Mouse (Mus musculus) ES-Bruce4 (cell line): Measurements from ENCODE around the gene Mrpl58. TPM values are rescaled to one million over a fixed set of nuclear protein-coding genes. Genes with fewer than 3 reads are reported as not detected.
"Not testable (repeated sequence)": the region's sequence is repeated elsewhere in the genome, so short reads cannot be mapped to it uniquely, and the experiment has no call there.

Experiments
- H3K27ac ChIP-seq: 2 replicates; pipeline ENCODE4 v1.5.1; 2012; ENCODE audit warnings: low read length, inconsistent platforms; ENCODE audit not compliant: insufficient read depth
- H3K27me3 ChIP-seq: 2 replicates; pipeline ENCODE4 v1.6.1; 2012; ENCODE audit warnings: mild to moderate bottlenecking, low read length, inconsistent platforms; ENCODE audit not compliant: control insufficient read depth, poor library complexity, insufficient read depth, severe bottlenecking
- H3K36me3 ChIP-seq: 2 replicates; pipeline ENCODE4 v1.6.1; 2012; ENCODE audit warnings: inconsistent platforms, mild to moderate bottlenecking, low read length, moderate library complexity; ENCODE audit not compliant: control insufficient read depth, poor library complexity, insufficient read depth, severe bottlenecking
- H3K4me1 ChIP-seq: one replicate; pipeline ENCODE4 v1.8.1; 2011; ENCODE audit warnings: low read length; ENCODE audit not compliant: control insufficient read depth, insufficient read depth
- H3K4me3 ChIP-seq: 2 replicates; pipeline ENCODE4 v1.5.1; 2011; ENCODE audit warnings: low read depth, mild to moderate bottlenecking, low read length
- H3K9ac ChIP-seq: 2 replicates; pipeline ENCODE4 v1.6.1; 2012; ENCODE audit warnings: low read depth, mild to moderate bottlenecking, inconsistent platforms; ENCODE audit not compliant: poor library complexity, severe bottlenecking
- H3K9me3 ChIP-seq: replicated peaks from 2 replicates; pipeline ENCODE4 v1.6.1; 2012; ENCODE audit warnings: mild to moderate bottlenecking, low read length, inconsistent platforms; ENCODE audit not compliant: control insufficient read depth, poor library complexity, insufficient read depth, severe bottlenecking
- CTCF ChIP-seq: IDR thresholded peaks from one replicate; pipeline ENCODE4 v1.8.1; 2011; ENCODE audit warnings: low read depth, low read length
- EP300 ChIP-seq: IDR thresholded peaks from 2 replicates; pipeline ENCODE4 v1.6.1; 2011; ENCODE audit warnings: low read depth, low read length; ENCODE audit not compliant: insufficient read depth
- POLR2A ChIP-seq: IDR thresholded peaks from one replicate; pipeline ENCODE4 v1.8.1; 2011; ENCODE audit warnings: low read length; ENCODE audit not compliant: insufficient read depth
- polyA plus RNA-seq: library from polyadenylated mRNA; stranded (reverse); fragments of >200 nt; gene quantifications from 2 replicates; pipeline ENCODE4 v1.2.4, GENCODE M21; 2011; ENCODE audit warnings: low read depth; ENCODE audit not compliant: missing spikeins, insufficient read depth, insufficient read length

Gene Mrpl58
- polyA plus RNA-seq, 1 experiment = 60.6 TPM

DNA sequence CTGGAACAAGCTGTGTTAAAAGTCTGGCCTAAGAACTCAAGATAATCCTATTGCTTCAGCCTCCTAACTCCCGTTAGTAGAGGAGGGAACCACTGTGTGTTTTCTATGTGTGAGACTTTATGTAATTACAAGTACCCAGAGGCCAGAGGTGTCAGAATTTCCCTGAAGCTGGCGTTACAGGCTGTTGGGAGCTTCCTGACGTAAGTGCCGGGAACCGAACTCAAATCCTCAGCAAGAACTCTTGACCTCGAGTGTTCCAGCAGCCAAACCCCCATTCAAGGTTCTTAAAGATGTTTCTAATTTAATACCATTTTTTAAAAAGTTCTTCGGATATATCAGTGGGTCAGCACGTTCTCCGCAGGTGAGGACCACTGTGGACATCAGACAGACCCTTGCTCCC is 22.3 kb upstream of the Mrpl58 start:
- Histone ChIP-seq H3K36me3 (no peaks in the 10 kb centered on the region), H3K9ac (peak overlapping the region; percentile 87), H3K27me3 (no peaks in the 10 kb centered on the region), H3K9me3 (no peaks in the 10 kb centered on the region), H3K27ac (peak overlapping the region; percentile 10; the same call in 1 of the 2 replicates), H3K4me1 (peaks cover 7% of the 10 kb centered on the region), H3K4me3 (peak overlapping the region; percentile 45)
- no peak for TF ChIP-seq POLR2A

DNA sequence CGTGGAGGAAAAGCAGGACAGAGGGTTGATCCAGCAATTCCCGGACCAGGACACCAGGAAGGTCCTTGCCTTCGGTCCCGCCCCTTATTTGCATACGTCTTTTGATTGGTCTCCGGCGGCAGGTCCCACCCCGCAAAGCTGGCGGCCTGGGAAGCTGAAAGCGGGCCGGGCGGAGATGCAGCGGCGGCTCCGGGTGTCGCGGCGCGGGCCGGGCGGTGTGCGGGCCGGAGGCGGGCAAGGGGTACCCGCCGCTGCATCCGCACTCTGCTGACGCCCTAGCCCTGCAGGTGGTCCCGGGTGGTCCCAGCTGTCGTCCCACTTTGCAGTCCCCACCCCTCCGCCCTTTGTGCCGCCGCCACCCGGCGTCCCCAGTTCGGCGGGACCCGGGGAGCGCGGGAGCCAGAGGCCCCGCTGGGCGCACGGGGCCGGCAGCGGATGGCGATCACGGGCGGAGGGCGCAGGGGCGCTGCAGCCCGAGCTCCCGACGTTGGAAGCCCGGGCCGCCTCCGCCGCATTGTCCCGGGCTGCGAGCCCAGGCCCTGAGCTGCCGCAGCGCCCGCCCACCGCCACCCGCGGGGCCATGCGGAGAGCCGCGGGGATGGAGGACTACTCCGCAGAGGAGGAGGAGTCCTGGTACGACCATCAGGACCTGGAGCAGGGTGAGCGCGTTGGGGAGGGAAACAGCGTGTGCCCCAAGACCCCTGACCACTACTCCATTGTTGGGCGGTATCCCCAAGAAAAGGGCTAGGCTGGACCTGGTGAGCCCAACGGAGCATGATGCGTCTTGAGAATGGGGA is 21.6 kb upstream of the Mrpl58 start, which contains the start of gene Cdr2l:
TSS of gene Cdr2l (plus strand) at position 174 of the 797 bp plus-strand sequence.
- H3K27me3 ChIP-seq = no peaks in the 10 kb centered on the region
- H3K4me3 ChIP-seq = peak within 1 kb of the TSS; percentile 96
- no peak for TF ChIP-seq POLR2A
- no peak for TF ChIP-seq EP300
- H3K36me3 ChIP-seq = no peaks in the 10 kb centered on the region
- H3K4me1 ChIP-seq = peaks cover 7% of the 10 kb centered on the region
- H3K9ac ChIP-seq = peak within 1 kb of the TSS; percentile 87
- peak within 1 kb of the TSS; percentile 10; the same call in 1 of the 2 replicates for H3K27ac ChIP-seq
- no peaks in the 10 kb centered on the region for H3K9me3 ChIP-seq

GRCm38 (mm10) chr11:115382891-115383290 is 20.7 kb upstream of the Mrpl58 start:
- Histone ChIP-seq H3K9me3 (no peaks in the 10 kb centered on the region), H3K27me3 (no peaks in the 10 kb centered on the region), H3K27ac (no peak overlapping the region), H3K9ac (peak overlapping the region; percentile 87; the same call in 1 of the 2 replicates), H3K4me1 (peaks cover 7% of the 10 kb centered on the region), H3K36me3 (no peaks in the 10 kb centered on the region), H3K4me3 (peak overlapping the region; percentile 96)
- TF ChIP-seq POLR2A (no peak), CTCF (no peak), EP300 (no peak)

DNA sequence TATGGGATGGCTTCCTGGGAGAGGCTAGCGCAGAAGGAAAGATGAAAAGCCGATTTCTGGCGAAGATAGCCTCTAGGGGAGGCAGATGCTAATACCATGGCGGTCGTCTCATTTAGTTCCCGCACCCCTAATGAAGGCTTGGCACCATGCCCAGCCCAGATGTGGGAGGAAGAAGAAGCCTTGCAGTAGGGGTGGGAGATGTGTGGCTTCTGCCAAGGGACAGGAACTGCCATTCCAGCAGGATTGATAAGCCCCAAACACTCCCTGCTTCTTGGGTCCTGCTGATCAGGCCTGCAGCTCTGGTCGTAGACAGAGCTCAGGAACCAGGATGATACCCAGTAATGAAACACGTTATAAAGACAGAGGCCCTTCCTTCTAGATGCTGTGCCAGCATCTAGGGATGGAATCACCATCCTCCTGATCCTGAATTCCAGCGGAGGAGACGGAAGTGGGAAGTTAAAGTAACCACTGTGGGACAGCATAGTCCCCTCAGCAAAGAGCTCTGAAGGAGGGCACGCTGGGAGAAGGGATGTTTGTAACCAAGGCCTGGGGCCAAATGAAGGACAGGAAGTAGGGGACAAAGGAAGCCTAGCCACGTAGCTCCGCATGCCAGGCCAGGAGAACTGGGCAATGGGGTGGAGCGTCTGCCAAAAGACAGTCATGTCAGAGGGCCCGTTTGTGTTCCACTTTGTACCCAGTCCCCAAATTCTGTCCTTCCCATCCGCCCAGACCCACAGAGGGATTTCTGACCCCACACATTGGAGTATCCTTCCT is 19.7 kb upstream of the Mrpl58 start:
- no peak for TF ChIP-seq CTCF
- TF ChIP-seq EP300 = no peak
- no peak for TF ChIP-seq POLR2A
- Histone ChIP-seq H3K4me1 (peaks cover 7% of the 10 kb centered on the region), H3K9me3 (no peaks in the 10 kb centered on the region), H3K9ac (no peak overlapping the region), H3K27ac (no peak overlapping the region), H3K4me3 (no peak overlapping the region), H3K36me3 (no peaks in the 10 kb centered on the region), H3K27me3 (no peaks in the 10 kb centered on the region)

- Histone ChIP-seq H3K9ac (no peak overlapping the region), H3K4me1 (peaks cover 7% of the 10 kb centered on the region), H3K27me3 (no peaks in the 10 kb centered on the region), H3K9me3 (no peaks in the 10 kb centered on the region), H3K4me3 (no peak overlapping the region), H3K27ac (no peak overlapping the region), H3K36me3 (no peaks in the 10 kb centered on the region)
- TF ChIP-seq POLR2A (no peak), CTCF (no peak), EP300 (no peak)
These were observed 19.0 kb upstream of the Mrpl58 start for GRCm38 (mm10) chr11:115384587-115384986.

GRCm38 (mm10) chr11:115386859-115387258 is 16.7 kb upstream of the Mrpl58 start:
- H3K36me3 ChIP-seq, H3K9me3 ChIP-seq, H3K27me3 ChIP-seq, H3K27ac ChIP-seq, H3K4me3 ChIP-seq, H3K4me1 ChIP-seq, H3K9ac ChIP-seq: not testable (repeated sequence)
